Mouse (Mus musculus) G1E (cell line): ENCODE measurements around the gene Auts2.

Experiments used
- CTCF ChIP-seq: IDR thresholded peaks from 2 replicates; pipeline ENCODE4 v1.5.1; 2012; ENCODE audit warnings: low read depth, low read length, inconsistent platforms, mixed read lengths
- GATA1 ChIP-seq: IDR thresholded peaks from 2 replicates; pipeline ENCODE4 v1.6.1; 2012; ENCODE audit warnings: borderline replicate concordance, low read length, inconsistent platforms, mixed read lengths
- GATA2 ChIP-seq: IDR thresholded peaks from 2 replicates; pipeline ENCODE4 v1.6.1; 2012; ENCODE audit warnings: low read depth, low read length, inconsistent platforms, borderline replicate concordance
- POLR2AphosphoS5 ChIP-seq: IDR thresholded peaks from 2 replicates; pipeline ENCODE4 v1.6.1; 2012; ENCODE audit warnings: low read depth, low read length, inconsistent platforms; ENCODE audit not compliant: insufficient replicate concordance
- TAL1 ChIP-seq: conservative IDR thresholded peaks from 2 replicates; pipeline ENCODE4 v1.6.1; 2012; ENCODE audit warnings: low read depth, low read length, inconsistent platforms, mixed read lengths

- TF ChIP-seq CTCF (no peak), POLR2AphosphoS5 (no peak), GATA2 (no peak), GATA1 (no peak), TAL1 (no peak)
Measured at GRCm38 (mm10) chr5:131805277-131805676, 737.9 kb downstream of the Auts2 start.
